Mouse (Mus musculus): ENCODE measurements at regions not wholly inside any gene's neighbourhood (a gene's known extent, or its start where the extent isn't known, plus 50 kb on each side); places are given as distances from the start of the nearest gene placed in this dataset.

GRCm38 (mm10) chr1:128692799-128693198 is 100.7 kb upstream of the Cxcr4 start:
- H3K36me3 ChIP-seq: no peaks in the 10 kb centered on the region
- no peak for ATAC-seq (ENCODE audit: insufficient number of reproducible peaks, low FRiP score)

GRCm38 (mm10) chr1:128692313-128692712 is 100.2 kb upstream of the Cxcr4 start:
- whole genome bisulfite sequencing: 50% methylated on average over 8 of the region's 8 CpGs
- ATAC-seq (ENCODE audit: insufficient number of reproducible peaks, low FRiP score): no peak

More at GRCm38 (mm10) chr1:128692799-128693198, 100.7 kb upstream of the Cxcr4 start:
- Histone ChIP-seq H3K4me3 (no peak overlapping the region), H3K4me2 (no peak overlapping the region), H3K9me3 (replicated peaks) (no peaks in the 10 kb centered on the region), H3K27ac (ENCODE audit: poor library complexity, severe bottlenecking) (no peak overlapping the region), H3K9ac (no peak overlapping the region), H3K27me3 (replicated peaks) (no peaks in the 10 kb centered on the region), H3K4me1 (replicated peaks) (no peaks in the 10 kb centered on the region)

GRCm38 (mm10) chr1:128687236-128687927 is 95.3 kb upstream of the Cxcr4 start:
- Histone ChIP-seq H3K4me3 (no peak overlapping the region), H3K4me1 (replicated peaks) (no peaks in the 10 kb centered on the region), H3K9me3 (replicated peaks) (no peaks in the 10 kb centered on the region), H3K27me3 (replicated peaks) (no peaks in the 10 kb centered on the region), H3K27ac (ENCODE audit: poor library complexity, severe bottlenecking) (no peak overlapping the region), H3K9ac (no peak overlapping the region), H3K4me2 (no peak overlapping the region), H3K36me3 (no peaks in the 10 kb centered on the region)
- ATAC-seq (ENCODE audit: insufficient number of reproducible peaks, low FRiP score): no peak
- 45% methylated on average over 9 of the region's 9 CpGs for WGBS

More at GRCm38 (mm10) chr1:128692313-128692712, 100.2 kb upstream of the Cxcr4 start:
- no peak overlapping the region for H3K9ac ChIP-seq
- no peaks in the 10 kb centered on the region for H3K9me3 ChIP-seq (replicated peaks)
- H3K4me1 ChIP-seq (replicated peaks): no peaks in the 10 kb centered on the region
- H3K27me3 ChIP-seq (replicated peaks): no peaks in the 10 kb centered on the region
- H3K27ac ChIP-seq (ENCODE audit: poor library complexity, severe bottlenecking): no peak overlapping the region
- no peaks in the 10 kb centered on the region for H3K36me3 ChIP-seq
- H3K4me2 ChIP-seq: no peak overlapping the region
- H3K4me3 ChIP-seq: no peak overlapping the region

GRCm38 (mm10) chr1:128685467-128686137 is 93.5 kb upstream of the Cxcr4 start:
- no peak for ATAC-seq (ENCODE audit: insufficient number of reproducible peaks, low FRiP score)
- no peaks in the 10 kb centered on the region for H3K36me3 ChIP-seq
- no peaks in the 10 kb centered on the region for H3K27me3 ChIP-seq (replicated peaks)
- no peak overlapping the region for H3K27ac ChIP-seq (ENCODE audit: poor library complexity, severe bottlenecking)
- no peaks in the 10 kb centered on the region for H3K9me3 ChIP-seq (replicated peaks)
- H3K4me3 ChIP-seq: no peak overlapping the region
- no peak overlapping the region for H3K4me2 ChIP-seq
- H3K9ac ChIP-seq: no peak overlapping the region
- no peaks in the 10 kb centered on the region for H3K4me1 ChIP-seq (replicated peaks)
- 66% methylated on average over 8 of the region's 8 CpGs for WGBS

- no peak for ATAC-seq (ENCODE audit: insufficient number of reproducible peaks, low FRiP score)
- Histone ChIP-seq H3K4me3 (no peak overlapping the region), H3K4me2 (no peak overlapping the region), H3K9ac (no peak overlapping the region), H3K9me3 (replicated peaks) (no peaks in the 10 kb centered on the region), H3K27ac (ENCODE audit: poor library complexity, severe bottlenecking) (no peak overlapping the region), H3K4me1 (replicated peaks) (no peaks in the 10 kb centered on the region), H3K27me3 (replicated peaks) (no peaks in the 10 kb centered on the region), H3K36me3 (no peaks in the 10 kb centered on the region)
- 72% methylated on average over 8 of the region's 8 CpGs for WGBS
These were observed 90.8 kb upstream of the Cxcr4 start for GRCm38 (mm10) chr1:128682942-128683341.

GRCm38 (mm10) chr1:128681261-128681660 is 89.2 kb upstream of the Cxcr4 start:
- H3K9ac ChIP-seq: no peak overlapping the region
- H3K27me3 ChIP-seq (replicated peaks): no peaks in the 10 kb centered on the region
- no peak for ATAC-seq (ENCODE audit: insufficient number of reproducible peaks, low FRiP score)
- H3K4me3 ChIP-seq: no peak overlapping the region
- H3K27ac ChIP-seq (ENCODE audit: poor library complexity, severe bottlenecking): no peak overlapping the region
- no peaks in the 10 kb centered on the region for H3K9me3 ChIP-seq (replicated peaks)
- no peaks in the 10 kb centered on the region for H3K4me1 ChIP-seq (replicated peaks)
- no peaks in the 10 kb centered on the region for H3K36me3 ChIP-seq
- WGBS: 57% methylated on average over 4 of the region's 4 CpGs
- H3K4me2 ChIP-seq: no peak overlapping the region

GRCm38 (mm10) chr1:128680538-128680937 is 88.4 kb upstream of the Cxcr4 start:
- H3K4me1 ChIP-seq (replicated peaks): no peaks in the 10 kb centered on the region
- no peak overlapping the region for H3K27ac ChIP-seq (ENCODE audit: poor library complexity, severe bottlenecking)
- no peaks in the 10 kb centered on the region for H3K27me3 ChIP-seq (replicated peaks)
- no peak overlapping the region for H3K4me3 ChIP-seq
- WGBS: 34% methylated on average over 3 of the region's 3 CpGs
- no peak overlapping the region for H3K9ac ChIP-seq
- H3K9me3 ChIP-seq (replicated peaks): no peaks in the 10 kb centered on the region
- H3K36me3 ChIP-seq: no peaks in the 10 kb centered on the region
- H3K4me2 ChIP-seq: no peak overlapping the region
- no peak for ATAC-seq (ENCODE audit: insufficient number of reproducible peaks, low FRiP score)

GRCm38 (mm10) chr1:128680012-128680411 is 87.9 kb upstream of the Cxcr4 start:
- 75% methylated on average over 5 of the region's 5 CpGs for WGBS
- H3K4me2 ChIP-seq: no peak overlapping the region
- no peak overlapping the region for H3K4me3 ChIP-seq
- no peaks in the 10 kb centered on the region for H3K36me3 ChIP-seq
- no peak overlapping the region for H3K9ac ChIP-seq
- ATAC-seq (ENCODE audit: insufficient number of reproducible peaks, low FRiP score): no peak
- H3K4me1 ChIP-seq (replicated peaks): no peaks in the 10 kb centered on the region
- H3K27ac ChIP-seq (ENCODE audit: poor library complexity, severe bottlenecking): no peak overlapping the region
- H3K9me3 ChIP-seq (replicated peaks): no peaks in the 10 kb centered on the region
- no peaks in the 10 kb centered on the region for H3K27me3 ChIP-seq (replicated peaks)

- H3K4me3 ChIP-seq: no peak overlapping the region
- H3K9me3 ChIP-seq (replicated peaks): no peaks in the 10 kb centered on the region
- no peaks in the 10 kb centered on the region for H3K4me1 ChIP-seq (replicated peaks)
- no peaks in the 10 kb centered on the region for H3K36me3 ChIP-seq
- no peaks in the 10 kb centered on the region for H3K27me3 ChIP-seq (replicated peaks)
- no peak overlapping the region for H3K4me2 ChIP-seq
- no peak overlapping the region for H3K27ac ChIP-seq (ENCODE audit: poor library complexity, severe bottlenecking)
- 45% methylated on average over 18 of the region's 18 CpGs for WGBS
- H3K9ac ChIP-seq: no peak overlapping the region
- ATAC-seq (ENCODE audit: insufficient number of reproducible peaks, low FRiP score): no peak
These were observed 87.2 kb upstream of the Cxcr4 start for GRCm38 (mm10) chr1:128679005-128679980.

- H3K27me3 ChIP-seq (replicated peaks): no peaks in the 10 kb centered on the region
- H3K27ac ChIP-seq (ENCODE audit: poor library complexity, severe bottlenecking): no peak overlapping the region
- 55% methylated on average over 5 of the region's 5 CpGs for WGBS
- H3K36me3 ChIP-seq: no peaks in the 10 kb centered on the region
- no peak overlapping the region for H3K4me3 ChIP-seq
- no peaks in the 10 kb centered on the region for H3K4me1 ChIP-seq (replicated peaks)
- no peaks in the 10 kb centered on the region for H3K9me3 ChIP-seq (replicated peaks)
- ATAC-seq (ENCODE audit: insufficient number of reproducible peaks, low FRiP score): no peak
- H3K4me2 ChIP-seq: no peak overlapping the region
- H3K9ac ChIP-seq: no peak overlapping the region
These were observed 83.4 kb upstream of the Cxcr4 start for GRCm38 (mm10) chr1:128675538-128675937.

GRCm38 (mm10) chr1:128672306-128672705 is 80.2 kb upstream of the Cxcr4 start:
- Histone ChIP-seq H3K9ac (no peak overlapping the region), H3K9me3 (replicated peaks) (no peaks in the 10 kb centered on the region), H3K27me3 (replicated peaks) (no peaks in the 10 kb centered on the region), H3K36me3 (no peaks in the 10 kb centered on the region), H3K4me2 (no peak overlapping the region), H3K4me1 (replicated peaks) (peaks cover 9% of the 10 kb centered on the region; the same call in 1 of the 2 replicates), H3K4me3 (no peak overlapping the region), H3K27ac (ENCODE audit: poor library complexity, severe bottlenecking) (no peak overlapping the region)
- ATAC-seq (ENCODE audit: insufficient number of reproducible peaks, low FRiP score): no peak
- 85% methylated on average over 3 of the region's 3 CpGs for WGBS
